Mouse (Mus musculus) spleen, adult 2 months (tissue): Measurements from ENCODE around the gene Hist1h2bf.

ENCODE experiments used
- CTCF ChIP-seq: fragments of 200-500 bp; IDR thresholded peaks from 2 replicates; pipeline ENCODE4 v1.5.1; 2011; ENCODE audit warnings: mild to moderate bottlenecking, inconsistent platforms; ENCODE audit not compliant: insufficient read depth, insufficient read length, insufficient replicate concordance; ENCODE audit errors: extremely low read depth
- POLR2A ChIP-seq: fragments of 200-500 bp; IDR thresholded peaks from 2 replicates; pipeline ENCODE4 v1.6.1; 2011; ENCODE audit warnings: low read depth, low read length, inconsistent platforms

DNA sequence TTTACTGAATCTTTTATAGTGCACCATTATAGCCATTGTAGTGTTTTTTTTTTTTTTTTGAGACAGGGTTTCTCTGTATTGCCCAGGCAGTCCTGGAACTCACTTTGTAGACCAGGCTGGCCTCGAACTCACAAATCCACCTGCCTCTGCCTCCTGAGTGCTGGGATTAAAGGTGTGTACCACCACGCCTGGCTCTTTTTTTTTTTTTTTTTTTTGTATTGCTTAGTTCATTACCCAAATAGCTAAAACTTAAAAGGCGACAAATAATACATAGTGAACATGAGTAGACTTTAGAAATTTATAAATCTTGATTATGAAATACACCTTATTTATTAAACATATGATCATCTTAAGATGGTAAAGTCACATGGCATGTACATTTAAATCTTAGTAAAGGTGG is 32.5 kb downstream of the Hist1h2bf start:
- TF ChIP-seq CTCF, result no peak
- no peak for TF ChIP-seq POLR2A
